Mouse (Mus musculus): Measurements from ENCODE around the gene Iqcf1.
A peak's percentile ranks its signal among the peaks of the same experiment; 100 is the strongest.

The Iqcf1 gene

GRCm38 (mm10) chr9:106465571-106466200 lies 34.1 kb upstream of the Iqcf1 start, which contains the start of gene Gpr62:
TSS of gene Gpr62 (minus strand) at chr9:106465938.
- DNase-seq: no peak

- no peak for DNase-seq
Measured at GRCm38 (mm10) chr9:106466721-106467120, 33.0 kb upstream of the Iqcf1 start.

DNA sequence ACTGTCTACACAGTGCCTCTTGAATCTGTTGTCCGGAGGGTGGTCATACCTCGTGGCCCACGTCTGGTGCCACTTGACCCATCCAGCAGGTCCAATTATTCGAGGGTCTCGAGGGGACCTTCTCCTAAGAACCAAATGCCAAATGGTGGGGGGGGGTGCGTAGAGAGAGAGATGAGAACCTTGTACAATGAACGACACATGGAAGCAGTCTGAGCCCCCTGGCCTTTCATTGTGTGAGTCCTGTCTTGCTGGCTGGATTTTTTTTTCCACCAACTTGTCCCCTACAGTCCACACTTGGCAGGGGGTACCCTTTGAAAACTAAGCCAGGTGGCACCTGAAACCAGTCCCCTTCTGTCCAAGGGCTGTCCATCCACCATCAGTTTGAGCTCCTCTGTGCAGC lies 32.0 kb upstream of the Iqcf1 start:
- no peak for DNase-seq

- DNase-seq: no peak
Measured at GRCm38 (mm10) chr9:106469317-106469716, 30.4 kb upstream of the Iqcf1 start.

GRCm38 (mm10) chr9:106469776-106470175 lies 30.0 kb upstream of the Iqcf1 start:
- no peak for DNase-seq

DNA sequence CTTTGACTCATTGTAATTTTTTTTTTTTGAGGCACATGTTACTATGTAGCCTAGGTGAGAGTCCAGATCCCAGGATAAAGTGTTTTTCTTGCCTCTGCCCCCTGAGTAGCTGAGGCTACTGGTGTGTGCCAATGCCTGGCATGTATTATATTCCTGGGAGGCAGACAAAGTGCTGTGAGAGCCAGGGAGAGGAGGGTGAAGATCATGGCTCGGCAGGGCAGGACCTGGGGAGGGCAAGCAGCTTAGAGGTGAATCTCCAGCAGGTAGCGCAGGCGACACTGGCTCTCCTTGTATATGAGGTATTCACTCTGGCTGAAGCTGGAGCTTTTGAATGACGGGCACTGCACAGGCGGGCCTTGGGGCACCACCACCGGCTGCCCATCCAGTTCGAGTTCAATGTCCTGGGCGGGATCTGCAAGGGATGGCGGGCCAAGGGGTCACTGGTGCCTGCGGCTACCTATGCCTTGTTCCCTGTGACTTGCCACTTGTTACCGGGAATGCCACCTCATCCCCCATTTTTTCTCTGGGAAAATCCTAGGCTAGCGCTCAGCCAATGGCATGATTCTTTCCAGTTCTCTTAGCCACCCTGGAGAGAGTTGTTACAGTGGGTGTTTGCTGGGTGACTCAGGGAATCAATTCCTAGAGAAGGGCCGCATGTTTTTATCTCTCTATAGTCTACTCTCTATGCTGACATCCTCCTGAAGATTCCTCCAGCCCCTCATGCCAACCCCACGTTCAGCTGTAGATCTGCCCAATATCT lies 28.6 kb upstream of the Iqcf1 start:
- DNase-seq: no peak

- no peak for DNase-seq
Measured at GRCm38 (mm10) chr9:106471892-106472291, 27.9 kb upstream of the Iqcf1 start.

- DNase-seq: no peak
Measured at GRCm38 (mm10) chr9:106472321-106472720, 27.4 kb upstream of the Iqcf1 start.

DNA sequence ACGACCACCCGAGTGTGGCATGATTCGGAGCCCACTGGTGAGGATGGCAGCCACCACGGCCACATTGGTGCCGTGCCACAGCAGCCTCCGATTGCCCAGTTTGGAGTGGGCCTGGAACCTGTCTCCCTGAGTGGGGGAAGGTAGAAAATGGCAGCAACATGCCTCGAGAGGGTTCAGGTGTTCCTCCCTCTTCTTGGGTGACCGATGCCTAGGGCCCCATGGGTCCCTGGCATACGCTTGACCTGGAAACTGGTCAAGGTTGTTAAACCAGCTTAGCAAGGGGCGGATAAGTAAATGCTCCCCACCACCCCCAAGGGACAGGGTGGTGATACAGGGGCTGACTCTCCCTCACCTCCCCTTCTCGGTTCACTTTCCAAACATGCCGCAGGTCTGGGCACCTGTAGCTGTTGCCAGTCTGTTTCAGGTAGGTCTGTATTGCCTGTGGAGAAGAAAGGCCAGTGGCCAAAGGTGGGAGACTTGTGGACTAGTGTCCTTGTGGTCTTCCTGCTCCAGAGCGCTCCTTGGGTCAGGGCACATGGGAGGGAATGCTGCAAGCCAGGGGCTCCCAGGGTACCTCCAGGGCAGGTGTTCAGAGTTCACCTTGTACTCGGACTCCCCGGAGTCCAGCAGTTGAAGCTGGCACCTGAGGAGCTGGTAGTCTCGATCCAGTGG lies 26.6 kb upstream of the Iqcf1 start:
- DNase-seq: no peak

DNA sequence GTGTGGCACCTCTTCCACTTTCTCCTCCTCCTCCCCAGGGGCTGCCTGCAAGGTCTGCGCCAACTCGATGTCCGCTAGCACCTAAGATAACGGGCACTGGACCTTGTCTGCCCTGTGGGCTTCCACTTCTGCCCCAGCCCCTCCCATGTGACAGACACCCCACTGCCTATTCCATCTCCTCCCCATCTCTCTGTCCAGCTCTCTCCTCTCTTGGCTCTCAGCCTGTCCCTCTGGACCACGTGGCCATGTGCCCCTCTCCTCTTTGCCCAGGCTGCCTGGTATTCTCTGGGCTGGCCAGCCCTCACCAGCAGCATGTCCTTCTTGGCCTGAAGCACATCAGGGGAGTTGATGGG lies 26.0 kb upstream of the Iqcf1 start:
- DNase-seq: no peak

DNA sequence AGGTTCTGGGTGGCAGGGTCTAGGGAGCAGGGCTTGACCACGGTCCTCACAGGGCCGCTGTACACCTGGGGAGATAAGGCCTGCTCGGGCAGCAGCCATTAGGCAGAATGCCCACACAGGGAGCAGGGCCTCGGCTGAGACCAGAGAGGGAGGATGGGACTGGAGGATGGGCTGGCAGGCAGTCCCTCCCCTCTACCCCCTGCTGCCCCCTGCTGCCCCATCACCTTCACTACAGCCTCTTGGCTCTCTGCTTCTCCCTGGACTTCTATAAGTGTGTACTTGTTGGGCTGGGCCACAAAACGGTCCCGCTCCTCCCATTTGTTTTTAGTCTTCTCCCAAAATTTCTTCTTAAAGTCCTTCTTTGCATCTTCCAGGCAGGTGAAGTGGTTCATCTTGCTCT lies 25.3 kb upstream of the Iqcf1 start:
- peak in 1 of 2 experiments; percentile 46 for DNase-seq

DNA sequence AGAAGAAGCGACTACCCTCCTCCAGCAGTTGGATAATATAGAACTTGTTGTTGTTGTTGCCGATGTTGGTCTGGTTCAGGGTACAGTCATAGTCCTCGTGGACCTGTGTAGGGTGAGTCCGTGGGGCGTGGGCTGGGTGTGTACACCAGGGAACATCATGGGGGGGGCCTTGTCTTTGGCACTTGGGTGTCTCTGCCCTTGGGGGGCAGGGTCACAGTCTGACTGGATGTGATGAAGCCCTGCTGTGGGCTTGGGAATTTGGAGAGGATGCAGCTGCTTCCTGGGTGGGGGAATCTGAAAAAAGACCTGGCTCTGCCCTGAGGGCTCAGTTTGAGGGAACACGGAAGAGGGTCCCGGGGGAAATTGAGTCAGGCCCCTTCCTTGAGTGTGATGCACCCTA lies 24.7 kb upstream of the Iqcf1 start:
- peak in 1 of 2 experiments; percentile 40 for DNase-seq

GRCm38 (mm10) chr9:106475663-106476001 lies 24.1 kb upstream of the Iqcf1 start, which contains the start of gene Rrp9:
TSS of gene Rrp9 (plus strand) at chr9:106475963.
- DNase-seq: no peak

- DNase-seq: peak; percentile 66 to 76
Measured at GRCm38 (mm10) chr9:106476002-106476923, 23.5 kb upstream of the Iqcf1 start.

DNA sequence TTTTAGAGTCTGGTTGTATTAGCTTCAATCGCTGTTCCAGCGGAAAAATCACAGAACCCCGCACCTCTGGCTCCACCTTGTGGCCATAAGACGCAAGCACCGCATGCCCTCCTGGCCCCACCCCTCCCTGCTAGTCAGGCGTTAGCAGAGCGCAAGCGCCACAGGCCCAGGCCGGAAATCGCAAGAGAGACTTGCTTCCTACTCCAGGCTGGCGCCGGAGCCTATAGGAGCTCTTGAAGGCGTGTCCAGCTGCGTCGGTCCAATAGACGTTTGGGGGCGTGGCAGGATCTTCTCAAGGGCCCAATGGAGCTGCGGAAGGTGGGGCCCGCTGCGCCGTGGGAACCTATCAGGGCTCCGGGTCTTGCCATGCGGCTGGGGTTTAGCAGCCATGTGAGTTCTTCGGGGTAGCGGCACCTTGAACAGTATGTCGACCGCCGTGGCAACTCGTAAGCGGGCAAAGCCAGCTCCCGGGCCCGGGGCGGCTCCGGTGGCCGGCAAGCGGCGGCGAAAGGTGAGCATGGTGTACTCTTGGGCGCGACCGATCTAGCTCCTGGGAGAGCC lies 22.8 kb upstream of the Iqcf1 start, which contains the start of gene Parp3:
Gene Parp3 (minus strand): TSS at position 26 of the 561 bp plus-strand sequence.
- peak; percentile 99 to 100 for DNase-seq

GRCm38 (mm10) chr9:106477649-106478048 lies 22.1 kb upstream of the Iqcf1 start:
- no peak for DNase-seq

DNA sequence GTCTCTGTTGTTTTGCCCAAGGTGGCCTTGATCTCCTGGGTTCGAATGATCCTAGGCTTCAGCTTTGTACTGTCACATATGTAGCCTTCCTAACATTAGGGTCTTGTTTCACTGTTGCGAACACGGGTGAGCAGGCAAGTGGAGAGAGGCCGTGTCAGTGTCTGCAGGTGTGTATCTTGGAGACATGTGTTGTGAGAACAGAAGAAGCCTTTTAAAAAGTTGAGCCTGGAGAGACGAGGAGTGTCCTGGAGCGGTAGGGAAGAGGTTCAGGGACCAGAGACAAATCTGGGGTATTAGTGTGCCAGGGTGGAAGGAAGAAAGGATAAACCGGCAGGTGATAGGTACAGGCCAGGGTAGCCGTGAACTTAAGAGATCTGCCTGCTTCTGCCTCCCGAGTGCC lies 21.7 kb upstream of the Iqcf1 start:
- DNase-seq: no peak

- DNase-seq: no peak
Measured at GRCm38 (mm10) chr9:106480541-106480940, 19.2 kb upstream of the Iqcf1 start.

DNA sequence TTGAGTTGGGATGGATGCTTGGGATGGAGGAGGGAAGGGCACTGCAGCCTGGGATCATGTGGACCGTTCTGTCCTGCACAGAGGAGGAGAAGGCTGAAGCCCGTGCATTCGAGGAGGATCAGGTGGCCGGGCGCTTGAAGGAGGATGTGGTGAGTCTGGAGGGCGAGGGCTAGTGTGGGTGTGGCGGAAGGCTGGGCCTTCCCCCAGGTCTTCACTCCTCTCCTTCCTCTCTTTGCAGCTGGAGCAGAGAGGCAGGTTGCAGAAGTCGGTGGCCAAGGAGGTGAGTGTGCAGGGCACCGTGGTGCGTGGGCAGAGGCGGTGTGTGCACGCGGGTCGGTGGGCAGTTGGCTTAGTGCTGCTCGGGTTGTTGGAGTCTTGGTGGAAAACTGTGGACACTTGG lies 18.7 kb upstream of the Iqcf1 start:
- no peak for DNase-seq

DNA sequence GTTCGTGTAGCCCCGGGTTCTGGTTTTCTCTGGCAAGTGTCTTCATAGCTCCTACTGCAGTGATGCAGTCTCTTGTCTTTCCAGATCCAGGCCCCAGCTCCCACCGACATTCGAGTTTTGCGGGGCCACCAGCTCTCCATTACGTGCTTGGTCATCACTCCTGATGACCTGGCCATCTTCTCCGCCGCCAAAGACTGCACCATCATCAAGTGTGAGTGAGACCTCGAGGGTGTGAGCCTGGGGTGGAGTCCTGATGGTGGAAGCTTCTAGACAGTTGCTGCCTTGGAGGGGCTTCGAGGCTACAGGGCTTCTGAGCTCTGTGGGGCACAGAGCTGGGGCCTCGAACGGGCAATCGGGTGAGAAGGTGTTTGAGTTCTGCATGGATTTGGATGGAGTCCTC lies 18.1 kb upstream of the Iqcf1 start:
- DNase-seq: no peak

GRCm38 (mm10) chr9:106482578-106483115 lies 17.1 kb upstream of the Iqcf1 start:
- no peak for DNase-seq

- no peak for DNase-seq
Measured at GRCm38 (mm10) chr9:106483136-106483535, 16.6 kb upstream of the Iqcf1 start.
